Mouse (Mus musculus) spleen, adult 18-20 months (tissue): ENCODE measurements at regions not wholly inside any gene's neighbourhood (a gene's known extent, or its start where the extent isn't known, plus 50 kb on each side); places are given as distances from the start of the nearest gene placed in this dataset.

Experiments
- DNase-seq, 2 experiments: peaks; one replicate each; pipeline ENCODE4 v3.0.0; 2022; ENCODE audit warnings: mixed read lengths in 2 of 2

DNA sequence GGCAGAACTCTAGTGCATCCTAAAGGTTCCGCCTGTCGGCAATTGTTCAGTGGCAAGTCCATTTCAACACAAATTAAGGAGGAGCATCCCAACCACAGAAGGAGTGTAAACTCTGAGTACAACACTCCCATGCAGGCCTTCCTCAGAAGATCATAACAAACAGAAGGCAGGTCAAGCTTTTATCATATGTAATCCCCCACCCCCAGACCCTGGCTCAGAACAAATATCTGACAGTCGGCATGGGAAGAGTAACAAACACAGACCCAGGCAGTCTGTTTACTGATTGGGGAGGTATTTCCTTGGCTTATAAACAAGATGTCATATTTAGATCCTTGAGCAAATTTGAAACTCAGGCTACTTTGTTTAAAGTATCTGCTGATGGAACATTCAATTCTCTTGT lies 174.9 kb upstream of the Rnaseh2b start:
- no peak for DNase-seq

DNA sequence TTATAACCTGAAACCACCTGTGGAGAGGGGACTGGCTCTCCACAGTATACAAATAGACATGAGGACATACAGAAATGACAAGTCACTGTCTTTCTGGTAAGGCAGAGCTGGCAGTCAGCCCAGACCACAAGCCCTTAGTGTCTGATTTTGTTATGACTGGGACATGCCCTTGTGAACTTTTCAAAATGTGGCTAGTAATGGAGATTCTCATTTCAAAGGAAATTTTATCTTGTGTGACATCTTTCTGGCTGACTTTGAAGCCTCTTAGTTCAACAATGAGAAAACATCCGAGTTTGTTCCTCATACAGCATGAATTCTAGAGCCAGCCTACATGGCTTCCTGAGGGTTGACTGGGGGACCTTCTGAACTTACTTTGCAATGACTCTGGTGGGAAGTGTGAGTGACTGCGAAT lies 173.8 kb upstream of the Rnaseh2b start:
- no peak for DNase-seq

DNA sequence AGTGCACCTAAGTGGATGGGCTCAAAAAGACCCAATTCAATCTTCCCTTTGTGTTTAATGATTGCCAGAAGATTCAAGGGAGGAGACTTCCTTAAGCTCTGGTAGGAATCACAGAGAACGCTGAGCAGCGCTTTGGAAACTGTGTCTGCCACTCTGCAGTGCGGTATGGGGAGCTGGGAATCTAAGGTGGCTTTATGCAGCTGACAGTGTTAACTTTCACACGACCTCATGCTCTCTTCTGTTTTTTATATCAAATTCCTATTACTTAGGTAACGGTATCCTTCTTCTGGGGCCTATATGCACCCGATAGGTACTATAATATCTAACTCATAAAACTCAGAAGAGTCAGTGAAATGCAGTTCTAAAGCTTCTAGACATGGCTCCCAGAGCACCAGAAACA lies 163.5 kb upstream of the Rnaseh2b start:
- no peak for DNase-seq

DNA sequence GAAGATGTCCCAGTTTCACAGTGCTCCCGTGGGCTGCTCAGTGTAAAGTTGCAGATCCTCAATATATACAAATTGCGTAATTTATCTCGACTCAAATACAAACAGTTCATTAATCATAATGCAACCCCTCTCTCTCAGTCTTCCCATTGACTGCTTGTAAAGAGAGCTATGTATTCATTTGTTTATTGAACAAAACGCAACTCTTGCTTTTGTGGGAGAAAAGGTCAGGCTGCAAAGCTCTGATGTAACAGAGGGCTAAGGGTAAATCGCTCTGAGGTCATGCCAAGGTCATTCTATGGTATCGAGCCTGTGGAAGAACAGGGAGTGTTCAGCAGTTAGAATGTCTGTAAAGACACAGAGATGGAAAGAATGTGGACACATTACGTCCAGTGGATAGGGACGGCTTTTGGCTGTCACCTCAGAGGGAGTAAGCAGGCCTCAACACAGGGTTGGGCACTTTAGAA lies 160.0 kb upstream of the Rnaseh2b start:
- no peak for DNase-seq

DNA sequence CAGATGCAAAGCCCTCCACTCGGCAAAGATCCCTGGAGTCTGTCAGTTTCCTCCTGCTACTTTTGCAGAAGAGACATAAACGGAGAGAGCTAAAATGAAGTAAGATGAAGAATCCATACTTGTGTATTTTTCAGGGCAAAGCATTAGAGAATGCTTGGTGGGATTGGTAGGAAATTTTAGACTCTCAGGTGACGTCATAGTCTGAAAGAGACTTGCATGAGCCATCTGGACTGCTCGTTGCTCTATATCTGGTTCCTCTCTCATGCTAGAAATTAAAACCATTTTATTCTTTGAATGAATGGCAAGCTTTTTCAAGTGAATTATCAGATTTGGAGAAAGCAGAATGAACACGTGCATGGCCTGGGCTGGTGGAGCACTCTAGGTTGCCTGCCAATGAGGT lies 154.4 kb upstream of the Rnaseh2b start:
- DNase-seq: no peak

DNA sequence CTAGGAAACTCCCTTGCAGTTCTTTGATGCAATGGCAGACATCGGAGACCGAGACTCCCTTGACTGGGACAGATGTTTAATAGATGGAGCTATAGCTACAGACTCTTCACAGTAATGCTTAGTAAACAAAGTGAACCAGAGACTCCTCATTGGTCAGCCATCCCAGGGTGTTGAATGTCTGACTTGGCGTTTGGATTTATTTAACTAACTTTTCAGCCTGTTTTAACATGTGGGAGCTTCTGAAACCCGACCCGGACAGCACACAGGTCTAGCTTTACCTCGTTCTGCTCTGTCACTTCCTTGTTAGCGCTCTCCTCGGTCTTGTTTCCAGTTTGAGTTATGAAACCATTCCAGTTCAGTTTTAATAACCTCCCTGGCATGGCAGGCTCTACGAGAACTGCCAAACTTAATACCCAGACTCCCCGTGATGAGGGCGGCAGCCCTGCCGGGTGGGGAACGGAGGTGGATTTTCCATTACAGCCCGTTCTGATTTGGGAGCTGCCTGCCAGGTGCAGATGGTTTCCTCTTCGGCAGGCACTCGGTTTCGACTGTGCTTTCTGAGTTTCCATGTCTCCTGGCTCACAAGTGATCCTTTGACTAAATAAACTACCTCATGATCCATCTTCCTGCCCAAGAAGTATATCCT lies 147.9 kb upstream of the Rnaseh2b start:
- no peak for DNase-seq

DNA sequence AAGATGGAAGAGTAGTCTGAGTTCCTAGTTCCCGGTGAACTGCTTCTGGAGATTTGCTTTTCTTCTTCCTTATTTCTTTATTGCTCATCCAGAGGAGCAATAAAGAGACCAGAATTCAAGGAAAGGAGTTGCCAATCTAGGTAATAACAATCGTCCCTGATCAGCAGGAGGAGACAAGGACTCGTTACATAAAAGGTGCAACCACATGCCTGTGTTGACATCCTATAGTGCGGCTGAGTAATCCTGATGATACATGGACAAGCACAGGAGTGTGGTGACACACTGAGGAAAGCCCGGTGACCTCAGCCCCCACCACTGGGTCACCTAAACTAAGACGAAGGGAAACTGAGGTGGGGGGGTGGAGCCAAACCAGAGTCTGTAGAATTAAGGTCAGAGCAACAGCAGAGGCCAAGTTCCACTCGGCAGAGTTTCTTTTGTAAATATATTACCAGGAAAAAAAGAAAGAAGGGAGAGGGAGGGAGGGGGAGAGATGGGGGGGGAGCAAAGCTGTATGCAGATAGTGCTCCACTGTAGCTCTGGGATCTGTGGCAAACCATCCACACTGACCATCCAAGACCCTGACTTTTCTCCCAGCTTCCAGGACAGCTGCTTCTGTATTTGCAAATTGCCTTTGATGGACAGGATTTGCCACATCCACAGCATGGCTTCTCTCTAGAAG lies 135.2 kb upstream of the Rnaseh2b start:
- DNase-seq: no peak

DNA sequence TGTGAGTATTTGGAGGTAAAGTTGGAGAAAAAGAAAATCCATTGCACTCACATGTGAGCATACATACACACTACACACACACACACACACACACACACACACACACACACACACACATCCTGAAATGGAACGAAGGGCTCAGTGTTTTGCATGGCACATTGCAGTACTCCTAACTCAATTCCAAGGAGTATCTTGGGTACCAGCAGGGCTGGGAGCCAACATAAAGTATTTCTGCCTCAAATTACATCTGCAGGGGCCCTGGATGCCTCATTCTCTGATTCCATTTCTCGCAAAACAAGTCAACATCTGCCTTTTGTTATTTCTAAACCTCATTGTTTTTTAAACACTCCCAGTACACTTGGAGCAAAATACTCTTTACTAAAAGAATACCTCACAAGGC lies 132.7 kb upstream of the Rnaseh2b start:
- DNase-seq: no peak

DNA sequence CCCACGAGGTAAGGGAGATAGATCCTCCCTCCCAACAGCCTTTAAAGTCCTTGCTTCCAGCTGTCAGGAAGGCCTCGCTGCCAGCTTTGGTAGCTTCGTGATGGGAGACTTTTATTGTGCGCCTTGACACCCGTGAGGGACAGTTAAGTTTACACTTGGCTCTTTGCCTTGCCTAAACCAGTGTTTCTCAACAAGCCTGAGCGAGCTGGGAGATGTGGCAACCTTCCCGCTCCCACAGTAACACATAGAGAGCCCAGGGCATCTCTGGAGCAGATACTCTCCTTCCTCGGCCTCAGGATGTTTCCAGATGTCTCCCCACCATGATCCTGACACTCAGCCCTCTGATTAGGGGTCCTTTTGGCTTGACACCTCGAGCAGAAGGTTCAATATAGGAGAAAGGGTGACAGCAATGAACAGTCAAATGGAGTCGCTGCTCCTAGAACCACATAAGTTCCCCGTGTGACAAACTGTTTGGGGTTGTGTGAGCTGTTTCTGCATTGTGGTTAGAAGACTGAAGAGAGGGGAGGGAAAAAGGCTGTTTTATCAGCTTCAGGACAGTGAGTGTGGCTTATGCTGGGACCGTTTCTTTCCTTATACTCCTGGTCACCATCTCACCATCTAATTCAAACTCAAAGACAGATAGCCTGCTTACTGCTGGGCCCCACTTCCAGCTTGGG lies 129.1 kb upstream of the Rnaseh2b start:
- no peak for DNase-seq

DNA sequence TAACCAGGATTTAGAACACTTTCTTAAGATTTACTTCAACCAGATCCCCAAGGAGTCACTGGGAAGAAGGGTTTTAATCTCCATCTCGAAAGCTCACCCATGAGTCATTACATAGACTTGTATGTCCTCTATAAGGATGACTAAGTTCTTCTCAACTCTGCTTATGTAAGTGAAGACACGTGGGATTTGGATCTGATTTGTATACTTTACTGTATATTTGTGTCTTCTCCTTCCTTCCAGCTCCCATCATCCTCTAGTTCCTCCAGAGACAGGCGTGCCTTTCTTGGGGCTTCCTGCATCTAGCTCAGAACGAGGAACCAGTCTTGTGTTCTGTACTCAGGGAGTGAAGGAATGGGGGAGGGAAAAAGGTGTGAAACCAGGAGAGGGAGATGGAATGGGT lies 127.5 kb upstream of the Rnaseh2b start:
- DNase-seq: no peak

DNA sequence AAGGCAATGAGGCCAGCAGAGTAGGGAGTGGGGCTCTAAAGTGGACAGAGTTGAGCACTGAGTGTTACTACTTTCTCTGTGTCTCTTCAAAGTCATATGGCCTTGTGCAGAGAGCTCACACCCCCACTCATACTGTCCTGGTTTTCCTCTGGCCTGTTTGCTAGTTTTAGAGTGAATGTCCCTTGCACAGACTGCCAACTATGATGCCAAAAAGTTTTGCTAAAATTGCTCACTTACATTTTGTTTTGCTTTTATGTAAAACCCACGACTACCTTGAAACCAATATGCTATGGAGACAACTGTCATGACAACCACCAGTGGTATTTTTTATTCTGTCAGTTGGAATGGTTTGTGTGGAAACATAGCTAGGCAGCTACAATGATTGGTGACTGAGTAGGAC lies 126.4 kb upstream of the Rnaseh2b start:
- DNase-seq: no peak

DNA sequence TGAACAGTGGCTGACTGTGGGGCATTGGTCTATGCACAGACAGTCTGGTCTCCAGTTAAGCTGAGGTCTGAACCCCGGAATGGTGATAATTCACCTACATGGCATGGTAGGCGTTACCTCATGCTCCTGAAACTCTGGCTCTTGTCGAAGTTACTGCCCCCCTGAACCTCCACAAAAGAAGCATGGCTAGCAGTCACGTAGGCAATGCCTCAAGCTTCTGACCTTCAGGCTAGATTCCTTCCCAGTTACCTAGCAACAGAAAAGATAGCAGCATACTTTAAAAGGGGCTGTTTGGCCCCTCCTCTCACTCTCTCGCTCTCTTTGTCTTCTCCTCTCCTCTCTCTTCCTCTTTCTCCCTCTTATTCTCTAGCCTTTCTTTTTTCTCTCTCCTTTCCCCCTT lies 125.8 kb upstream of the Rnaseh2b start:
- DNase-seq: no peak

DNA sequence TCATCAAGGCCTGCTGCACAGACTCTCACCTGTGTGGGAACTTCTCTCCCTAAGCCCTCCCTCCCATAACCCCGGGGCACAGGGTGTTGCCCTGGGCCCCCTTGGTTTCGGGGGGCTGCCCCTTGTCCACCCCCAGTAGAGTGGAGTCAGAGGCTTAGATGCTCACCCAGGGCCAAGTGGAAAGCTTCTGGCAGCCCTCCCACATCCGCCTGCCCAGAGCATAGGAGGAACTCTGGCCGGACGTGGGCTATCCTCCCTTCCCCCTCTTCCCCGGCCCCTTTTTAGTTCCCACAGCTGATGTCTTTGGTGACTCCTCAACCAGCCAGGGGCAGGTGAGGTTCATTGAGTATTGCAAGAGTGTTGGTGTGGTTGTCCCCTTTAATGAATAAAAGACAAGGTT lies 125.3 kb upstream of the Rnaseh2b start:
- DNase-seq: peak; percentile 6 to 13

DNA sequence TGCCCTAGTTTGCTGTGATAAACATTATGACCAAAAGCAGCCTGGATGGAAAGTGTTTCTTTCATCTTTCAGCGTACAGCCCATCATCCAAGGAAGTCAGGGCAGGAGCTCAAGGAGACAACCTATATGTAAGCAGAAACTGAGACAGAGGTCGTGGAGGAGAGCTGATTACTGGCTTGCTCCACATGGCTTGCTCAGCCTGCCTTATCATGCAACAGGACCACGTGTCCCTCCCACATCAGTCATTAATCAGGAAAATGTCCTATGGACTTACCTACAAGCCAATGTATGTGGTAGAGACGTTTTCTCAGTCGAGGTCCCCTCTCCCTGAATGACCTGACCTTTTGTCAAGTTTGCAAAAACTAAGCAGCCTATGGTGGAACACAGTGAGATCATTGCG lies 123.7 kb upstream of the Rnaseh2b start:
- no peak for DNase-seq

DNA sequence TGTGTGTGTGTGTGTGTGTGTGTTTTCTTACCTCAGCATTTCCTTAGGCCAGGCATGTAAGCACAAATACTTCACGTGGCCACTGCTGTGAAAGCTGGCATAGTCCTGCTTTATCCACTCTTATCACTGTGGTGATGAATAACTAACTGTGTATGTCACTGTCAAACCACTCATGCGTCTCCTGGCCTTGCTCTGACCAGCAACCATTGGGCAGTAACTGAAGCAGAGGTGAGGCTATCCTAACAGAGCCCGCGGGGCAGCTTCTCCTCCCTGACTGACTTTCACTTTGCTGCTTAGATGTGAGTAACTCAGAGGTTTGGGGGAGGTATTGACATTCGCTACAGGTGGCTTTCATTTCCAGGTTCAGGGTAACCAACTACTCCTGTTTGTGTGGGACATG lies 122.0 kb upstream of the Rnaseh2b start:
- no peak for DNase-seq

DNA sequence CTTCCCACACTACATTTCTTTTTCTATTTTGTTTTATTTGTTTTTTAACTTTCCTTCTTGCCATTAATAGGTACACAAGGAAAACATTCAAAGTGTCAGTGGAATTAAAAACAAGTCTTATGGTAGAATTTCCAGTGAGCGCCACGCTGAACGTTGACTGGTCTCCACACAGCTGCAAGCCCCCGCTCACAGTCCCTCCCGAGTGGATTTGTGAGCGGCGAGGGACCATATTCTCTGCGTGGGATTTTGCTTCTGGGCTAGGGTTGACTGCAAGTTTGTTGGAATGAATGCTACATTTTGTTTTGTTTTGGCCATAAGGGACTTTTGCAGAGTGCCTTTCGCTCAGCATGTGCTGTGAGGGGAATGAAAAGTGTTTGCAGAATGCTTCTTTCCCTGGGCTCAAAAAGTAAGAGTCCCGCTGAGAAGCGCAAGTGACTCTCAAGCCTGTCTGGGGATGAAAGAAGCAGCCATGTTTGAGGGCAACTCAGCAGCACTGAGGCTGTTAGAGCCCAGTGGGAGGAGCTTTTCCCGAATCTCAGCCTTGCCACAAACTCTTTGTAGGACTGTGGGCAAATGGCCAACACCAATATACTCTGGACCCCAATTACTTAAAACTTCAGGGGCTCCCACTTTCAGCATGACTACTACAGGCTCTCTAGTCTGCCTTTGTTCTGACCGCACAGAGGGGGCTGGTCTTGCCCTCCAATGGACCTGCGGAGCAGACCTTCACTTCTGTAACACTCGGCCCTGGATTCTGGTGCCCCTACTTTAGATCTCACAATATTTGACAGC lies 120.9 kb upstream of the Rnaseh2b start:
- no peak for DNase-seq

DNA sequence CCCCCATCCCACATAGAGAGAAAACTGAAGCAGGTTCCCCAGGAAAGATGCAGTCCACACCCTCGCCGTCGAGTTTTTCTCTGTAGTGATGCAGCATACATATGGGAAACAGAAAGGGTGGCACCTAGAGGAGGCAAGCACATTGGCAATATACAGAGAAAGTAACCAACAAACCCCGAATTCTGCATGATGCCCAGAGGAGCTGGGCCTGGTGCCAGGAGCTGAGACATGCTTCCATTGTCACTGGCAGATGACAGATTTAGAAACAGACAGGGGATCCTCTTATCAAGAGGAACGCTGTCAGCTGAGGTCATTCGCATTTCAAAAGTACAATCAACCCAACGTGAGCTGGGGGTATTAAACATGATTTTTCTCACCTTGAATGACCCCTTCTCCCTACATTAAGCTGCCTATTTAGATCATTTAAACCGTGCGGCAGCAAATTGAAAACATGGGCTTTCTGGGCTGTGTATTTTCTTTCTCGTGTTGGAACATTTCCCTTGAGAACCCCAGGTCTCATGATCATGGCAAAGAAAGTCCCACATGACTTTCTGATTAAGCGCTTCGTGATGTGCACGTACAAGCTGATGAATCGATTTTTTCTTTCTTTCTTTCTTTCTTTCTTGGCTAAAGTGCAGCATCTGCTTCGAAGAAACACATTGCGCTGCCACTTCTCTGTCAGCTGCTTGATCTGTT lies 118.4 kb upstream of the Rnaseh2b start:
- DNase-seq: peak in 1 of 2 experiments; percentile 4

DNA sequence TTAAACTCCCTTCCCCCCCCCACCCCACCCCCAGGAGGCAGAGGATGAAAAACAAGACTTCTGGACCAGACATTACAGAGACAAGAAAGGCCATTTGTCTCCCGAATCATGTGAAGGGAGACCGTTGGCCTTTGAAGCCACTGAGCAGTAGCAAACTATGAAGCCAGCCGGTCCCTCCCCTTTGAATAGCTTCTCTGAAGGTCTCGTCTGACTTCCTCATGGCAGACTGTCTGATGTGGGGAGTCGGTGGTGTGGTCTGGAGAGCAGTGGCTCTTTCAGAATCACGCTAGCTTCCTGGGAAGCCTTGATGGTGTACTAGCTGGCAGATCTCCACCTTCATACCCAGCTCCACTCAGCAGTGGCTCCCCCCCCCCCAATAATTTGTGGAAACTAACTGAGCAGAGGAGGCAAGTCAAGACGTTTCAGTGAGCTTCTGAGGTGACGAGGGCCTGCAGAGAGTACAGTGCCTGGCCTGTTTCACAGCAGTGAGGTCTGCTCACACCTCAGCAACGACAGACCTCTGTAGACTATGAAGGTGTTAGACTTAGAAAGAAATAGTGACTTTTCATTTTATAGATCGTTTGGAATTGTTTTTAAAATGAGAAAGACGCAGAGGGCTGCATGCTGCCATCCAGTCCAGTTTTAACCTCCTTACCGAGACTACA lies 116.9 kb upstream of the Rnaseh2b start:
- DNase-seq: no peak

DNA sequence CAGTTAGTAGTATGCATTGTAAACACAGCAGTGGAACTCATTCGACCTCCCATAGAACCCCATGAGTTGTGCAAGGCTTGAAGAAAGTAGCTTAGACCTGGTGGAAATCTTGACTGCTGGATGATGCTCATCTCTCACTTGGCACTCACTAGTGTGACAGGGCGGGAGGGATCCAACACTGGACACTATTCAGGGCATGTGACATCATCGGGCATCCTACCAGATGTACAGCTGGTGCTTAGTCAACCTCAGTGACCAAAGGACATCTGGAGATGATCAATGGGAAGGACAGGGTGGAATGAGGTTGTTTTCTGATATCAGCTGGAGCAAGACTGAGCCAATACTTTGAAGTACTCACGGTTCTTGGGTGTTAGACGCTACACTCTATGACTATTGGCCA lies 114.9 kb upstream of the Rnaseh2b start:
- no peak for DNase-seq

DNA sequence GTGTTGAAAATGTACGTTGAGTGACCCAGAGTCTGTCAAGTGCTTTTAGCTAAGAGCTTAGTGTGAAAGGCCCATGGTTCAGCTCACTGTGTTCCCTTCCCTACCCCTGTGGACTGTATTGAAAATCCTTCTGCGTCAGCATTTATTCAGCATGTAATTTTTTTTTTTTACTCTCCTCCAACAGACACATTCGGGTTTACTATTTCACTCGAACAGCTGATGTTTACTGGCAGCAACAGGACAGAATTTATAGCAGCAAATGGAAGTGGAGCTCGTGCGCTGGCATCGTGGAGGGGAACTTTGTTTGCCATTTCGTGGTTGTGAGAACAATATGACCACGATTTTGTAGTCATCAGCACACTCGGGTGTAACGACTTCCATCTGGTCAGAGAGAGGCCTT lies 105.0 kb upstream of the Rnaseh2b start:
- DNase-seq: no peak

DNA sequence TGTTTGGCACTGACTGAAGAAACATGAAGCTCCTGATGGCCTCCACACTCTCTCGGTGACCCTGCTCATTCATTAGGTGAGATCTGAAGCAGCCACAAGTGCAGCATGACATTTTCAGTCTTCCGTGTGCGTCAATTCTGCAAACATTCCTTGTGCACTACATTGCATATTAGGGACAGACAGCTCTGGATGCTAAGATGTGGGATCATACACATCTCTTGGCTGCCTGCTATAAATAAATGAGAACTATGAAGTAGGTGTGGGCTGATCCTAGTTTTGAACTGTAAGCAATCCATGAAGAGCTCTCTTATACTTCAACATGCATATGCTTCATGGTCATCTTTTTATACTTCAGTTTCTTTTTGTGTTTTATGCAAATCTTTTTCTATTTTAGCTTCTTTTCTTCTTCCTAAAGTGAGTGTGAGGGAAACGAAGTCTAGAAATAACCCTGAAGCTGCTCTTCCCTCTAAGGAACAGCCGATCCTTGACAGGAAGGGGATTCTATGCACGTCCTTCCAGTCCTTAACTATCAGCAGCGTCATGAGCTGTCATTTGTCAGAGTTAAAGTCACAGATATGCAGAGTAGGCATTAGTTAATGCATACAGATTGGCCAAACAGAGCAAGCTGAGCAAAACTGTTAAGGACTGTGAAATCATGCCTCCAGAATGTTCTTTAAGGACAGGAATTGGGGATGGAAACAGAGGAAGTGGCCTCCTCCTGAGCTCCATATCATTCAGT lies 104.1 kb upstream of the Rnaseh2b start:
- DNase-seq: no peak

DNA sequence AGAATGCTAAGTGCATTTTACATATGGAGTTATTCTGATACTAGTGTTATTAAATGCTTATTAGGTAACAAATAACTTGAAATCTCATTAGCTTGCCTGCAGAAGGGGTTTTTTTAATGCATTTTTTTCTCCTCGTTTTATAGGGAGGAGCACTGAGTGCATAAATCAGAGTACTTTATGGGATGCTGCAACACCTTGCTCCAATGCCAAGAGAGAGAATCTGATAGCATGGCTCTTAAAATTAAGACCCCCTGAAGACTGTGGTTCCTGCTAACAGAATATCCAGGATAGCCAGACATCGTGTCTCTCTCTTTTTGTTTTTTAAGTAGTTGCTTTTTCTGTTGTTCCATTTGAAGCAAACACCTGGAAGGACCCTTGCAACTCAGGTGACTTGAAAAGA lies 100.8 kb upstream of the Rnaseh2b start:
- DNase-seq: no peak
